Mouse (Mus musculus): ENCODE results near the gene Scrg1. TPM values are rescaled to one million over a fixed set of nuclear protein-coding genes. Genes with fewer than 3 reads are reported as not detected.

Gene Scrg1
- polyA plus RNA-seq, 1 experiment from 2014 or later, result 3.3 TPM

- H3K27me3 ChIP-seq, result no peaks in the 10 kb centered on the region
- no peaks in the 10 kb centered on the region for H3K9me3 ChIP-seq
- H3K36me3 ChIP-seq, result no peaks in the 10 kb centered on the region
- H3K4me3 ChIP-seq (replicated peaks), result no peak overlapping the region
- ATAC-seq, result no peak
- no peak overlapping the region for H3K4me2 ChIP-seq (replicated peaks)
- 85% methylated on average over 3 of the region's 3 CpGs for WGBS
- H3K9ac ChIP-seq (replicated peaks), result no peak overlapping the region
- H3K4me1 ChIP-seq (replicated peaks), result no peaks in the 10 kb centered on the region
- H3K27ac ChIP-seq, result no peak overlapping the region
Observed at GRCm38 (mm10) chr8:57457942-57458341, 2.2 kb downstream of the Scrg1 start.

- Histone ChIP-seq H3K36me3 (no peaks in the 10 kb centered on the region), H3K9me3 (no peaks in the 10 kb centered on the region), H3K9ac (replicated peaks) (no peak overlapping the region), H3K4me1 (replicated peaks) (no peaks in the 10 kb centered on the region), H3K27me3 (no peaks in the 10 kb centered on the region), H3K4me2 (replicated peaks) (no peak overlapping the region), H3K27ac (no peak overlapping the region), H3K4me3 (replicated peaks) (no peak overlapping the region)
- WGBS, result 52% methylated on average over 1 of the region's 1 CpGs
- no peak for ATAC-seq
Observed at GRCm38 (mm10) chr8:57462839-57463238, 7.1 kb downstream of the Scrg1 start.

GRCm38 (mm10) chr8:57463757-57464156, 8.0 kb downstream of the Scrg1 start:
- no peaks in the 10 kb centered on the region for H3K27me3 ChIP-seq
- no peaks in the 10 kb centered on the region for H3K9me3 ChIP-seq
- ATAC-seq, result no peak
- 93% methylated on average over 3 of the region's 3 CpGs for WGBS
- H3K4me1 ChIP-seq (replicated peaks), result no peaks in the 10 kb centered on the region
- no peak overlapping the region for H3K4me2 ChIP-seq (replicated peaks)
- no peak overlapping the region for H3K4me3 ChIP-seq (replicated peaks)
- H3K9ac ChIP-seq (replicated peaks), result no peak overlapping the region
- H3K27ac ChIP-seq, result no peak overlapping the region
- no peaks in the 10 kb centered on the region for H3K36me3 ChIP-seq

- no peaks in the 10 kb centered on the region for H3K4me1 ChIP-seq (replicated peaks)
- H3K4me2 ChIP-seq (replicated peaks), result no peak overlapping the region
- H3K4me3 ChIP-seq (replicated peaks), result no peak overlapping the region
- H3K9me3 ChIP-seq, result no peaks in the 10 kb centered on the region
- H3K27ac ChIP-seq, result no peak overlapping the region
- H3K9ac ChIP-seq (replicated peaks), result no peak overlapping the region
- no peak for ATAC-seq
- no peaks in the 10 kb centered on the region for H3K27me3 ChIP-seq
- 58% methylated on average over 5 of the region's 5 CpGs for WGBS
- H3K36me3 ChIP-seq, result no peaks in the 10 kb centered on the region
Observed at GRCm38 (mm10) chr8:57468624-57469023, 12.9 kb downstream of the Scrg1 start.

- ATAC-seq, result no peak
- Histone ChIP-seq H3K4me2 (replicated peaks) (no peak overlapping the region), H3K4me1 (replicated peaks) (no peaks in the 10 kb centered on the region), H3K27me3 (no peaks in the 10 kb centered on the region), H3K4me3 (replicated peaks) (no peak overlapping the region), H3K9ac (replicated peaks) (no peak overlapping the region), H3K9me3 (no peaks in the 10 kb centered on the region), H3K36me3 (no peaks in the 10 kb centered on the region), H3K27ac (no peak overlapping the region)
- WGBS, result 91% methylated on average over 5 of the region's 5 CpGs
Observed at GRCm38 (mm10) chr8:57470863-57471262, 15.1 kb downstream of the Scrg1 start.

GRCm38 (mm10) chr8:57473751-57474150, 18.0 kb downstream of the Scrg1 start:
- H3K4me3 ChIP-seq (replicated peaks), result no peak overlapping the region
- H3K9me3 ChIP-seq, result no peaks in the 10 kb centered on the region
- no peak overlapping the region for H3K27ac ChIP-seq
- no peak for ATAC-seq
- H3K4me2 ChIP-seq (replicated peaks), result no peak overlapping the region
- H3K27me3 ChIP-seq, result no peaks in the 10 kb centered on the region
- no peaks in the 10 kb centered on the region for H3K36me3 ChIP-seq
- H3K4me1 ChIP-seq (replicated peaks), result no peaks in the 10 kb centered on the region
- WGBS, result 91% methylated on average over 6 of the region's 6 CpGs
- no peak overlapping the region for H3K9ac ChIP-seq (replicated peaks)

- ATAC-seq, result no peak
- H3K9me3 ChIP-seq, result no peaks in the 10 kb centered on the region
- no peaks in the 10 kb centered on the region for H3K27me3 ChIP-seq
- H3K4me1 ChIP-seq (replicated peaks), result no peaks in the 10 kb centered on the region
- WGBS, result 77% methylated on average over 3 of the region's 3 CpGs
- no peak overlapping the region for H3K4me3 ChIP-seq (replicated peaks)
- no peak overlapping the region for H3K27ac ChIP-seq
- H3K4me2 ChIP-seq (replicated peaks), result no peak overlapping the region
- no peak overlapping the region for H3K9ac ChIP-seq (replicated peaks)
- H3K36me3 ChIP-seq, result peaks cover 27% of the 10 kb centered on the region
Observed at GRCm38 (mm10) chr8:57478406-57478805, 22.7 kb downstream of the Scrg1 start.

- Histone ChIP-seq H3K9ac (replicated peaks) (no peak overlapping the region), H3K4me2 (replicated peaks) (no peak overlapping the region), H3K4me3 (replicated peaks) (no peak overlapping the region), H3K27me3 (no peaks in the 10 kb centered on the region), H3K4me1 (replicated peaks) (no peaks in the 10 kb centered on the region), H3K36me3 (peaks cover 30% of the 10 kb centered on the region), H3K9me3 (no peaks in the 10 kb centered on the region), H3K27ac (no peak overlapping the region)
- no peak for ATAC-seq
- 94% methylated on average over 8 of the region's 8 CpGs for WGBS
Observed at GRCm38 (mm10) chr8:57479700-57480099, 24.0 kb downstream of the Scrg1 start.

- Histone ChIP-seq H3K36me3 (peaks cover 30% of the 10 kb centered on the region), H3K9me3 (no peaks in the 10 kb centered on the region), H3K4me2 (replicated peaks) (no peak overlapping the region), H3K27me3 (no peaks in the 10 kb centered on the region), H3K4me3 (replicated peaks) (no peak overlapping the region), H3K27ac (no peak overlapping the region), H3K9ac (replicated peaks) (no peak overlapping the region), H3K4me1 (replicated peaks) (peaks cover 6% of the 10 kb centered on the region)
- ATAC-seq, result no peak
- 86% methylated on average over 4 of the region's 4 CpGs for WGBS
Observed at GRCm38 (mm10) chr8:57480606-57481005, 24.9 kb downstream of the Scrg1 start.

GRCm38 (mm10) chr8:57486491-57487440, 31.0 kb downstream of the Scrg1 start:
- peak; percentile 77 for ATAC-seq
- Histone ChIP-seq H3K36me3 (peaks cover 13% of the 10 kb centered on the region), H3K4me3 (replicated peaks) (peak overlapping the region; percentile 86), H3K27ac (peak overlapping the region; percentile 98), H3K4me1 (replicated peaks) (peaks cover 14% of the 10 kb centered on the region), H3K9me3 (no peaks in the 10 kb centered on the region), H3K9ac (replicated peaks) (peak overlapping the region; percentile 92), H3K4me2 (replicated peaks) (peak overlapping the region; percentile 79), H3K27me3 (no peaks in the 10 kb centered on the region)
- WGBS, result under 1% methylated on average over 54 of the region's 54 CpGs

- peak within 1 kb of the TSS; percentile 92 for H3K9ac ChIP-seq (replicated peaks)
- H3K4me2 ChIP-seq (replicated peaks), result peak within 1 kb of the TSS; percentile 79
- H3K4me3 ChIP-seq (replicated peaks), result peak within 1 kb of the TSS; percentile 86
- under 1% methylated on average over 53 of the region's 66 CpGs for WGBS
- H3K9me3 ChIP-seq, result no peaks in the 10 kb centered on the region
- H3K27me3 ChIP-seq, result no peaks in the 10 kb centered on the region
- H3K36me3 ChIP-seq, result peaks cover 7% of the 10 kb centered on the region
- peaks cover 14% of the 10 kb centered on the region for H3K4me1 ChIP-seq (replicated peaks)
- peak; percentile 96 for ATAC-seq
- H3K27ac ChIP-seq, result peak within 1 kb of the TSS; percentile 98
Observed at GRCm38 (mm10) chr8:57487441-57488155, 31.9 kb downstream of the Scrg1 start, which contains the start of gene Sap30. Gene Sap30 (minus strand): TSS chr8:57487860.

GRCm38 (mm10) chr8:57488312-57488765, 32.6 kb downstream of the Scrg1 start:
- peak overlapping the region; percentile 86 for H3K4me3 ChIP-seq (replicated peaks)
- H3K27me3 ChIP-seq, result no peaks in the 10 kb centered on the region
- ATAC-seq, result peak; percentile 45
- peak overlapping the region; percentile 85 for H3K27ac ChIP-seq
- H3K9ac ChIP-seq (replicated peaks), result peak overlapping the region; percentile 65
- 0% methylated on average over 25 of the region's 25 CpGs for WGBS
- H3K4me2 ChIP-seq (replicated peaks), result peak overlapping the region; percentile 79
- no peaks in the 10 kb centered on the region for H3K9me3 ChIP-seq
- peaks cover 14% of the 10 kb centered on the region for H3K4me1 ChIP-seq (replicated peaks)
- peaks cover 3% of the 10 kb centered on the region for H3K36me3 ChIP-seq

Data from midbrain, embryonic 13.5 days (tissue).